Mouse (Mus musculus) liver, postnatal 0 days (tissue): Measurements from ENCODE around the gene Rps27rt. TPM values are rescaled to one million over a fixed set of nuclear protein-coding genes. Genes with fewer than 3 reads are reported as not detected.
"Not testable (repeated sequence)": the region's sequence is repeated elsewhere in the genome, so short reads cannot be mapped to it uniquely, and the experiment has no call there.

Source experiments
- ATAC-seq: fragments of 200-750 bp; cut with Nextera tagmentation; 2 replicates; pipeline ENCODE4 v1.8.0; 2017; ENCODE audit warnings: mild to moderate bottlenecking, moderate library complexity
- DNase-seq: peaks from one replicate; pipeline ENCODE4 v3.0.0-alpha.2; 2016
- H3K27ac ChIP-seq: fragments of 300-500 bp; sonication (generic); 2 replicates; pipeline ENCODE4 v1.5.1; 2014; ENCODE audit warnings: antibody characterized with exemption, moderate library complexity, mild to moderate bottlenecking, low read depth
- H3K27me3 ChIP-seq: fragments of 300-500 bp; sonication (generic); 2 replicates; pipeline ENCODE4 v1.6.1; 2014; ENCODE audit warnings: low read length, control low read depth, mixed read lengths; ENCODE audit not compliant: insufficient read depth
- H3K36me3 ChIP-seq: fragments of 300-500 bp; sonication (generic); replicated peaks from 2 replicates; pipeline ENCODE4 v1.6.1; 2014; ENCODE audit warnings: mild to moderate bottlenecking, control low read depth, low read length, moderate library complexity, mixed read lengths; ENCODE audit not compliant: insufficient read depth
- H3K4me1 ChIP-seq: fragments of 300-500 bp; sonication (generic); 2 replicates; pipeline ENCODE4 v1.6.1; 2014; ENCODE audit warnings: antibody characterized with exemption, mild to moderate bottlenecking, control low read depth; ENCODE audit not compliant: insufficient read depth
- H3K4me2 ChIP-seq: fragments of 300-500 bp; sonication (generic); 2 replicates; pipeline ENCODE4 v1.6.1; 2014; ENCODE audit warnings: low read depth, mild to moderate bottlenecking, low read length, moderate library complexity, mixed read lengths
- H3K4me3 ChIP-seq: fragments of 300-500 bp; sonication (generic); 2 replicates; pipeline ENCODE4 v1.5.1; 2014; ENCODE audit warnings: low read depth, low read length
- H3K9ac ChIP-seq: fragments of 300-500 bp; sonication (generic); replicated peaks from 2 replicates; pipeline ENCODE4 v1.6.1; 2014; ENCODE audit warnings: mild to moderate bottlenecking, moderate library complexity
- H3K9me3 ChIP-seq: fragments of 300-500 bp; sonication (generic); 2 replicates; pipeline ENCODE4 v1.6.1; 2016; ENCODE audit warnings: mild to moderate bottlenecking, control low read depth, low read length, mixed read lengths
- CTCF ChIP-seq: sonication (generic); IDR thresholded peaks from 2 replicates; pipeline ENCODE4 v1.5.1; 2016; ENCODE audit warnings: antibody characterized with exemption, low read depth
- EP300 ChIP-seq: IDR thresholded peaks from 2 replicates; pipeline ENCODE4 v1.6.1; 2016; ENCODE audit warnings: antibody characterized with exemption, low read depth, mild to moderate bottlenecking
- WGBS: fragments of 180-500 bp; shearing (Covaris S2); extraction: QIAGEN DNeasy Blood & Tissue Kit; methylation state at CpG from one replicate; pipeline ENCODE4 v1.1.7; 2014; ENCODE audit not compliant: insufficient replicate concordance; 5-methylcytosine and 5-hydroxymethylcytosine counted together
- polyA plus RNA-seq: library from polyadenylated mRNA; unstranded; fragments of >200 nt; fragmentation: Nextera tagmentation; extraction: Ambion mirVana; gene quantifications from 2 replicates; pipeline ENCODE4 v1.2.1, GENCODE M21; 2015

The Rps27rt gene
- 300 and 353 TPM in 2 replicates for polyA plus RNA-seq

GRCm38 (mm10) chr9:114982689-114983360 is at the start of gene Rps27rt:
Rps27rt (minus strand) TSS chr9:114982739.
- DNase-seq: no peak
- ATAC-seq: no peak
- H3K36me3 ChIP-seq: no peaks in the 10 kb centered on the region
- no peaks in the 10 kb centered on the region for H3K9me3 ChIP-seq
- H3K4me2 ChIP-seq: no peak within 1 kb of the TSS
- H3K9ac ChIP-seq: no peak within 1 kb of the TSS
- WGBS: 81% methylated on average over 16 of the region's 16 CpGs
- no peak within 1 kb of the TSS for H3K4me3 ChIP-seq
- peaks cover 28% of the 10 kb centered on the region for H3K27me3 ChIP-seq
- no peak within 1 kb of the TSS for H3K27ac ChIP-seq
- TF ChIP-seq EP300 (no peak), CTCF (no peak)
- H3K4me1 ChIP-seq: 0 out of 2 replicates have a peak, but pooled peaks cover 4% of the 10 kb centered on the region

DNA sequence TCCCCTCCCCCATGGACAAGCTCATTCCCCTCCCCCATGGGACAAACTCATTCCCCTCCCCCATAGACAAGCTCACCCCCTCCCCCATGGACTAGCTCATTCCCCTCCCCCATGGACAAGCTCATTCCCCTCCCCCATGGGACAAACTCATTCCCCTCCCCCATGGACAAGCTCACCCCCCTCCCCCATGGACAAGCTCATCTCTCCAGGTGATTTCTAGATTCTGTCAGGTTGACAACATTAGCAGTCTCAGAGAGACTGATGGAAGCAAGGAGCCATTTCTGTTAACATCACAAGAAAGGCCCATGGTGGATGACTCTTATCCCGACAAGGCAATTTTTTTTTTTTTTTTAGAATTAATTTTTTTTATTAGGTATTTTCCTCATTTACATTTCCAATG is 48.5 kb upstream of the Rps27rt start:
- not testable (repeated sequence) for H3K4me1 ChIP-seq, H3K27me3 ChIP-seq, ATAC-seq, DNase-seq, H3K36me3 ChIP-seq, H3K4me3 ChIP-seq, H3K27ac ChIP-seq, H3K4me2 ChIP-seq, H3K9me3 ChIP-seq, H3K9ac ChIP-seq
- WGBS: 86% methylated on average over 1 of the region's 1 CpGs

DNA sequence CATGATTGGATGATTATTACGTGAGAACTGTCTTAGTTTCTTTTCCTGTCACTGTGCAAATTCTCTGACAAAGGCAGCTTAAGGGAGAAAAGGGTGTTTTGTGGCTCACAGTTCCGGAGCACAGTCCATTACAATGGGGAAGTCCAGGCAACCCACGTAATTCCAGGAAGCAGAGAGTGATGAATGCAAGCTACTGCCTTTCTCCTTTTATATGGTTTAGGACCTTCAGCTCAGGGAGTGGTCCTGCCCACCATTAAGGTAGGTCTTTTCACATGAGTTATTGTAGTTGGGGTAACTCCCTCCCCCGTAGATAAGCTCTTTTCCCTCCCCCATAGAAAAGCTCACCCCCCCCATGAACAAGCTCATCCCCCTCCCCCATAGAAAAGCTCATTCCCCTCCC is 48.0 kb upstream of the Rps27rt start:
- H3K9ac ChIP-seq: no peak overlapping the region
- no peak overlapping the region for H3K27ac ChIP-seq
- no peaks in the 10 kb centered on the region for H3K9me3 ChIP-seq
- no peaks in the 10 kb centered on the region for H3K27me3 ChIP-seq
- H3K4me2 ChIP-seq: no peak overlapping the region
- no peak overlapping the region for H3K4me3 ChIP-seq
- H3K4me1 ChIP-seq: no peaks in the 10 kb centered on the region
- no peaks in the 10 kb centered on the region for H3K36me3 ChIP-seq
- TF ChIP-seq EP300: no peak
- TF ChIP-seq CTCF: no peak
- ATAC-seq: no peak
- WGBS: 58% methylated on average over 4 of the region's 4 CpGs
- DNase-seq: no peak

DNA sequence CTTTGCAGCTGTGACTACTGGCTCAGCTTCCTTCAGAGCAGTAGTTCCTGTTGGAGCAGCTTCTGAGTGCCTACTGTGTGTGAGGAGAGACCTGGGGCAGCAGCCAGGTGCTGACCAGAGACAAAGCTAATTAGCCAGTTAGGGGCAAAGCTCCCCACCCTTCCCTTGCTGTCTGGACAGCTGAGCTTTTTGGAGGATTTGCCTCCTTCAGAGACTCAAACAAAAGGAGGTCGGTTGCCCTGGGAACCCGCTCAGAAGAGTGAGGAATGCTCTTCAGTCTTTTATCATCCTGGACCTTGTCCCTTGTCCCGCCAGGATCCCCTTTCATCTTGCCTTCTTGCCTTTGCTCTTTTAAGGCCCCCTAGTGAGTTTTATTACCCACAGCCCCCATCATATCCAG is 46.8 kb upstream of the Rps27rt start:
- ATAC-seq (no peak), DNase-seq (no peak)
- no peak overlapping the region for H3K4me3 ChIP-seq
- no peaks in the 10 kb centered on the region for H3K9me3 ChIP-seq
- H3K9ac ChIP-seq: no peak overlapping the region
- no peak overlapping the region for H3K27ac ChIP-seq
- 40% methylated on average over 3 of the region's 3 CpGs for WGBS
- TF ChIP-seq CTCF (no peak), EP300 (no peak)
- H3K36me3 ChIP-seq: no peaks in the 10 kb centered on the region
- no peak overlapping the region for H3K4me2 ChIP-seq
- H3K27me3 ChIP-seq: no peaks in the 10 kb centered on the region
- no peaks in the 10 kb centered on the region for H3K4me1 ChIP-seq

DNA sequence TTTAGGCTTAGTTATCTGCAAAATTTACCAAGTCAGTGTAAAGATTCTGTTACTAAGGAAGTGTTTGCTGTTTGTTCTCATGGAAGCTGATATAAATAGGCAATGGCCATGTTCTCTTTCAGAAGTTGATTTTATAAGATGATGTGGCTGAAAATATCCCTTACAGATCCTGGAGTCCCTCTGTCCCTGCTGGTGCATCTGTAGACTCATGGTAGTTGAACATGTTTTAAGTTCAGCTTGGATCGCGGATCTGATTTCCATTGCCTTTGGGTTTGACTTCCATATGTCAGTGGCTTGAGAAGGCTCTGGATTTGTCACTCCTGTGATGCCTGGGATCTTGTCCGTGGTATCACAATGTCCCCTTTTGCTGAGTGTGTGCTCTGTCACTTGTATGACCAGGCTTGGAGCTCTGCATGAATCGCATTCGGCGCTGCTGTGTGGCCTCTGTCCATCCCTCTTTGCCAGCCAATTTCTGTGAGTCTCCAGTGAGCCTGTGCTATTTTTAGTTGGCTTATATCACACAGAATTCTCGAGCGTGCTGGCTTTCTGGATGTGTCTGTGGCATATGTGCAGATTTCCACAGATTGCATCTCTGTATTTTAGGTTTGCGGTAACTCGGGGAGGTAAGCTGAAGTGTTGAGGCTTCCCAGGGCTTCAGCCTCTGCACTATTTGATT is 41.3 kb upstream of the Rps27rt start:
- no peak for DNase-seq
- no peak for ATAC-seq
- H3K9me3 ChIP-seq: no peaks in the 10 kb centered on the region
- H3K4me3 ChIP-seq: no peak overlapping the region
- no peak overlapping the region for H3K27ac ChIP-seq
- no peaks in the 10 kb centered on the region for H3K36me3 ChIP-seq
- no peak overlapping the region for H3K4me2 ChIP-seq
- no peak for TF ChIP-seq EP300
- TF ChIP-seq CTCF: no peak
- no peak overlapping the region for H3K9ac ChIP-seq
- 81% methylated on average over 10 of the region's 10 CpGs for WGBS
- no peaks in the 10 kb centered on the region for H3K27me3 ChIP-seq
- H3K4me1 ChIP-seq: no peaks in the 10 kb centered on the region

DNA sequence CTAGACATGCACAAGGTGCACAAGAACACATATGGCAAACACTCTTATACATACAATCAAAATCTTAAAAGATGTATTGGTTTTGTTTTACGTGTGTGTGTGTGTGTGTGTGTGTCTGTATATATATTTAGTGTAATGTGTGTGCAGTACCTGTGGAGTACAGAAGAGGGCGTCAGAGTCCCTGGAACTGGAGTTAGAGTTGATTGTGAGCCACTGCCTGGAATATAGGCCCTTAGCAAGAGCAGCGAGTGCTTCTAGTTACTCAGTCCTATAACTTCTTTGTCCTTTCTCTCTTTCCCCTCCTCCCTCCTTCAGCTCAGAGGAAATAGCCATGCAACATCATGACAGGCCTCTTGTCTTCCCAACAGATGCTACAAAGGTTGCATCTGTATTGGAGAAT is 40.6 kb upstream of the Rps27rt start:
- H3K4me2 ChIP-seq: no peak overlapping the region
- no peak for DNase-seq

More for the DNA sequence above, 40.6 kb upstream of the Rps27rt start:
- Histone ChIP-seq H3K9ac (no peak overlapping the region), H3K4me3 (no peak overlapping the region), H3K27me3 (no peaks in the 10 kb centered on the region), H3K27ac (no peak overlapping the region), H3K36me3 (no peaks in the 10 kb centered on the region), H3K9me3 (no peaks in the 10 kb centered on the region), H3K4me1 (no peaks in the 10 kb centered on the region)
- no peak for ATAC-seq
- no peak for TF ChIP-seq EP300
- no peak for TF ChIP-seq CTCF
- WGBS: 69% methylated on average over 3 of the region's 3 CpGs
